In the genomic region with DNA sequence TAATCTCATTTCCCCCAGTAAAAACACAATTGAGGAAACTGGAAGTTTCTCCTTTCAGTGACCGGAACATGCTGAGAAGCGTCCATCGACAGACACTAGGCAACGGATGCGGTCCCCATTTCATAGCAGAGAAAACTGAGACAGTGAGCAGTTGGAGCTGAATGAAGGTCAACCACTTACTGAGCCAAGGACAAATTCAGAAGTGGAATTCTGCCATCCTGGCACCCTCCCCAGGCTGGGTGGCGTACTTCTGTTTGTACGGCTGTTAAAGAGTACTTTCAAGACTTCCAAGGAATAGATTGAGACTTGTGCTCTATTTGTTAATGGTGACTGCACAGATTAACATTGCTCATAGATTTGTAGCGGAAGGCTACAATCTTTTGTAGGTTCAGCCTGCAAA, we compare ENCODE assay signal across 9 mouse cellular contexts. TPM values are rescaled to one million over a fixed set of nuclear protein-coding genes. Genes with fewer than 3 reads are reported as not detected.
DNase-seq lines count a peak whose midpoint lies in the region; ATAC-seq and TF ChIP-seq lines count a peak whose summit lies in the region.
"Had no signal": no experiment of that assay in that cellular context is flagged by ENCODE, and none has a peak within 500 bp of the region (broad histone marks: within the 10 kb centered on the region; RNA-seq: fewer than 3 reads in every experiment).

No protein-coding gene starts in this region.

- TF ChIP-seq CTCF in lung, postnatal 0 days (IDR thresholded peaks at IDR 0.05): no peak

- 79% methylated on average over 8 of the region's 8 CpGs for WGBS in hindbrain, embryonic 16.5 days
- WGBS in hindbrain, embryonic 10.5 days: 91% methylated on average over 8 of the region's 8 CpGs
- WGBS in lung, postnatal 0 days: 60% methylated on average over 8 of the region's 8 CpGs
- WGBS in forebrain, embryonic 11.5 days: 93% methylated on average over 8 of the region's 8 CpGs
- WGBS in midbrain, embryonic 13.5 days: 91% methylated on average over 8 of the region's 8 CpGs

- no peak overlapping the region for H3K9ac ChIP-seq in hindbrain, embryonic 16.5 days (ENCODE audit: low read depth, low read length)
- no peak overlapping the region for H3K9ac ChIP-seq in lung, postnatal 0 days (replicated peaks; ENCODE audit: low read depth)
- no peak overlapping the region for H3K9ac ChIP-seq in forebrain, embryonic 11.5 days (ENCODE audit: low read length)
- no peak overlapping the region for H3K9ac ChIP-seq in midbrain, embryonic 13.5 days (replicated peaks)
- H3K9ac ChIP-seq: lung, embryonic 15.5 days had no signal

- no peak for TF ChIP-seq EP300 in lung, postnatal 0 days (IDR thresholded peaks at IDR 0.05)

- no peak overlapping the region for H3K27ac ChIP-seq in hindbrain, embryonic 16.5 days (ENCODE audit: low read depth, low read length)
- no peak overlapping the region for H3K27ac ChIP-seq in hindbrain, embryonic 10.5 days
- no peak overlapping the region for H3K27ac ChIP-seq in lung, postnatal 0 days (ENCODE audit: low read length)
- H3K27ac ChIP-seq in forebrain, embryonic 11.5 days (ENCODE audit: low read depth, low read length): no peak overlapping the region
- H3K27ac ChIP-seq in midbrain, embryonic 13.5 days: no peak overlapping the region
- H3K27ac ChIP-seq: lung, embryonic 15.5 days had no signal

- no peak overlapping the region for H3K4me3 ChIP-seq in hindbrain, embryonic 16.5 days (ENCODE audit: low read length)
- no peak overlapping the region for H3K4me3 ChIP-seq in hindbrain, embryonic 10.5 days
- H3K4me3 ChIP-seq in lung, postnatal 0 days (ENCODE audit: low read depth, low read length): no peak overlapping the region
- no peak overlapping the region for H3K4me3 ChIP-seq in forebrain, embryonic 11.5 days (ENCODE audit: low read depth, low read length)
- H3K4me3 ChIP-seq in midbrain, embryonic 13.5 days (replicated peaks): no peak overlapping the region
- H3K4me3 ChIP-seq: lung, embryonic 15.5 days had no signal

- no peaks in the 10 kb centered on the region for H3K9me3 ChIP-seq in hindbrain, embryonic 16.5 days (ENCODE audit: control insufficient read depth, low read length)
- no peaks in the 10 kb centered on the region for H3K9me3 ChIP-seq in hindbrain, embryonic 10.5 days
- no peaks in the 10 kb centered on the region for H3K9me3 ChIP-seq in lung, postnatal 0 days (ENCODE audit: low read length)
- H3K9me3 ChIP-seq in forebrain, embryonic 11.5 days (ENCODE audit: control insufficient read depth, low read length): no peaks in the 10 kb centered on the region
- H3K9me3 ChIP-seq in midbrain, embryonic 13.5 days: no peaks in the 10 kb centered on the region
- H3K9me3 ChIP-seq: lung, embryonic 15.5 days had no signal

- no peak for DNase-seq in hindbrain, embryonic 10.5 days (ENCODE audit: low spot score)
- peak; percentile 16 for DNase-seq in cerebellum, adult 18-20 months
- DNase-seq in heart, postnatal 4 days: peak; percentile 25
- peak; percentile 30 for DNase-seq in lung, postnatal 0 days (ENCODE audit: low spot score)
- no peak for DNase-seq in forebrain, embryonic 11.5 days (ENCODE audit: low spot score)
- DNase-seq in retina, embryonic 14.5 days (ENCODE audit: low spot score): no peak

- H3K27me3 ChIP-seq in hindbrain, embryonic 16.5 days (replicated peaks; ENCODE audit: control insufficient read depth, insufficient read depth, low read length): no peaks in the 10 kb centered on the region
- H3K27me3 ChIP-seq in hindbrain, embryonic 10.5 days (ENCODE audit: insufficient read depth, poor library complexity, severe bottlenecking): no peaks in the 10 kb centered on the region
- no peaks in the 10 kb centered on the region for H3K27me3 ChIP-seq in lung, postnatal 0 days (replicated peaks; ENCODE audit: insufficient read depth, low read length)
- no peaks in the 10 kb centered on the region for H3K27me3 ChIP-seq in forebrain, embryonic 11.5 days (ENCODE audit: control insufficient read depth, insufficient read depth, low read length)
- H3K27me3 ChIP-seq in midbrain, embryonic 13.5 days: no peaks in the 10 kb centered on the region
- H3K27me3 ChIP-seq: lung, embryonic 15.5 days had no signal

- 0 out of 2 replicates have a peak, but pooled peaks have one; percentile 45 for ATAC-seq in hindbrain, embryonic 16.5 days
- ATAC-seq in lung, postnatal 0 days: peak; percentile 23; the same call in 1 of the 2 replicates
- no peak for ATAC-seq in forebrain, embryonic 11.5 days (replicated peaks; ENCODE audit: low FRiP score)
- ATAC-seq in midbrain, embryonic 13.5 days: no peak

- no peaks in the 10 kb centered on the region for H3K4me1 ChIP-seq in hindbrain, embryonic 16.5 days (ENCODE audit: control insufficient read depth, insufficient read depth, low read depth, low read length)
- H3K4me1 ChIP-seq in hindbrain, embryonic 10.5 days (replicated peaks): no peaks in the 10 kb centered on the region
- no peaks in the 10 kb centered on the region; the same call in 1 of the 2 replicates for H3K4me1 ChIP-seq in lung, postnatal 0 days (ENCODE audit: insufficient read depth, low read depth, low read length)
- no peaks in the 10 kb centered on the region for H3K4me1 ChIP-seq in forebrain, embryonic 11.5 days (replicated peaks; ENCODE audit: control insufficient read depth, insufficient read depth, low read length)
- H3K4me1 ChIP-seq in midbrain, embryonic 13.5 days (replicated peaks): no peaks in the 10 kb centered on the region

- H3K36me3 ChIP-seq in hindbrain, embryonic 16.5 days (ENCODE audit: control insufficient read depth, insufficient read depth, low read length): no peaks in the 10 kb centered on the region
- no peaks in the 10 kb centered on the region for H3K36me3 ChIP-seq in hindbrain, embryonic 10.5 days
- H3K36me3 ChIP-seq in lung, postnatal 0 days (ENCODE audit: insufficient read depth, low read length): no peaks in the 10 kb centered on the region
- H3K36me3 ChIP-seq in forebrain, embryonic 11.5 days (ENCODE audit: control insufficient read depth, insufficient read depth, low read length): no peaks in the 10 kb centered on the region
- H3K36me3 ChIP-seq in midbrain, embryonic 13.5 days: no peaks in the 10 kb centered on the region
- H3K36me3 ChIP-seq: lung, embryonic 15.5 days had no signal

- no peak overlapping the region for H3K4me2 ChIP-seq in hindbrain, embryonic 16.5 days (ENCODE audit: low read length)
- no peak overlapping the region for H3K4me2 ChIP-seq in lung, postnatal 0 days (replicated peaks; ENCODE audit: low read depth, low read length)
- H3K4me2 ChIP-seq in forebrain, embryonic 11.5 days (ENCODE audit: low read depth, low read length, severe bottlenecking): no peak overlapping the region
- H3K4me2 ChIP-seq in midbrain, embryonic 13.5 days (replicated peaks): no peak overlapping the region
- H3K4me2 ChIP-seq: lung, embryonic 15.5 days had no signal

RNA-seq across cellular contexts. Expression of gene Bhlhe40, which starts 54.2 kb away (rescaled TPM):
- 7.3 and 8.9 TPM in 2 replicates for polyA plus RNA-seq in hindbrain, embryonic 16.5 days (2015; fragmentation: Nextera tagmentation; extraction: Ambion mirVana)
- polyA plus RNA-seq in hindbrain, embryonic 10.5 days (2016; fragmentation: Nextera tagmentation; extraction: Ambion mirVana): 1.7 and 1.9 TPM in 2 replicates
- 10 to 100 TPM; 59.9 to 74.1 TPM for total RNA-seq in heart, postnatal 4 days (2021)
- 14.9 and 27.1 TPM in 2 replicates for polyA plus RNA-seq in lung, postnatal 0 days (2015; fragmentation: Nextera tagmentation; extraction: Ambion mirVana)
- polyA plus RNA-seq in forebrain, embryonic 11.5 days (2014; fragmentation: Nextera tagmentation; extraction: Ambion mirVana): 5.7 and 6.9 TPM in 2 replicates
- 3.3 and 3.4 TPM in 2 replicates for polyA plus RNA-seq in midbrain, embryonic 13.5 days (2015; fragmentation: Nextera tagmentation; extraction: Ambion mirVana)

Comparison
In these comparisons a context has a peak if more than half of its experiments do, and no peak if none do; other contexts are left out.
1. ATAC-seq: peak in hindbrain, embryonic 16.5 days (single experiment) and lung, postnatal 0 days (single experiment); none in forebrain, embryonic 11.5 days (single experiment) and midbrain, embryonic 13.5 days (single experiment).
2. DNase-seq: peak in cerebellum, adult 18-20 months (2 of 2), heart, postnatal 4 days (single experiment) and lung, postnatal 0 days (single experiment); none in hindbrain, embryonic 10.5 days (single experiment), forebrain, embryonic 11.5 days (single experiment) and retina, embryonic 14.5 days (single experiment).